Mouse (Mus musculus): ENCODE measurements around the gene Cdkn1b.

Cdkn1b gene

GRCm38 (mm10) chr6:134890436-134890835 lies 29.8 kb upstream of the Cdkn1b start:
- Histone ChIP-seq H3K9me3 (ENCODE audit: low read length) (no peaks in the 10 kb centered on the region), H3K4me1 (replicated peaks; ENCODE audit: low read depth, low read length) (peaks cover 60% of the 10 kb centered on the region), H3K36me3 (ENCODE audit: insufficient read depth, low read length) (peaks cover 48% of the 10 kb centered on the region), H3K27me3 (ENCODE audit: insufficient read depth, low read length) (no peaks in the 10 kb centered on the region), H3K4me3 (replicated peaks; ENCODE audit: low read length) (0 out of 2 replicates have a peak overlapping the region, but pooled peaks have one; percentile 39)
- TF ChIP-seq NANOG (IDR thresholded peaks at IDR 0.05; ENCODE audit: borderline replicate concordance, low read length) (no peak), POU5F1 (IDR thresholded peaks at IDR 0.05; ENCODE audit: borderline replicate concordance, low read length) (no peak), CTCF (conservative IDR thresholded peaks at IDR 0.05; ENCODE audit: low read length) (no peak)

- Histone ChIP-seq H3K4me1 (replicated peaks; ENCODE audit: low read depth, low read length) (peaks cover 38% of the 10 kb centered on the region), H3K4me3 (replicated peaks; ENCODE audit: low read length) (peak overlapping the region; percentile 88), H3K27me3 (ENCODE audit: insufficient read depth, low read length) (no peaks in the 10 kb centered on the region), H3K9me3 (ENCODE audit: low read length) (no peaks in the 10 kb centered on the region), H3K36me3 (ENCODE audit: insufficient read depth, low read length) (peaks cover 42% of the 10 kb centered on the region)
- TF ChIP-seq NANOG (IDR thresholded peaks at IDR 0.05; ENCODE audit: borderline replicate concordance, low read length) (no peak), CTCF (conservative IDR thresholded peaks at IDR 0.05; ENCODE audit: low read length) (no peak), POU5F1 (IDR thresholded peaks at IDR 0.05; ENCODE audit: borderline replicate concordance, low read length) (no peak)
Measured at GRCm38 (mm10) chr6:134896570-134897436, 23.4 kb upstream of the Cdkn1b start.

- peaks cover 37% of the 10 kb centered on the region for H3K4me1 ChIP-seq (replicated peaks; ENCODE audit: low read depth, low read length)
- H3K9me3 ChIP-seq (ENCODE audit: low read length) = no peaks in the 10 kb centered on the region
- H3K4me3 ChIP-seq (replicated peaks; ENCODE audit: low read length) = peak overlapping the region; percentile 88
- no peaks in the 10 kb centered on the region for H3K27me3 ChIP-seq (ENCODE audit: insufficient read depth, low read length)
- H3K36me3 ChIP-seq (ENCODE audit: insufficient read depth, low read length) = peaks cover 36% of the 10 kb centered on the region
- no peak for TF ChIP-seq POU5F1 (IDR thresholded peaks at IDR 0.05; ENCODE audit: borderline replicate concordance, low read length)
- TF ChIP-seq CTCF (conservative IDR thresholded peaks at IDR 0.05; ENCODE audit: low read length) = no peak
- TF ChIP-seq NANOG (IDR thresholded peaks at IDR 0.05; ENCODE audit: borderline replicate concordance, low read length) = no peak
Measured at GRCm38 (mm10) chr6:134897443-134898094, 22.6 kb upstream of the Cdkn1b start.

- Histone ChIP-seq H3K36me3 (ENCODE audit: insufficient read depth, low read length) (peaks cover 28% of the 10 kb centered on the region), H3K27me3 (ENCODE audit: insufficient read depth, low read length) (no peaks in the 10 kb centered on the region), H3K4me3 (replicated peaks; ENCODE audit: low read length) (peak within 1 kb of the TSS; percentile 88), H3K9me3 (ENCODE audit: low read length) (no peaks in the 10 kb centered on the region), H3K4me1 (replicated peaks; ENCODE audit: low read depth, low read length) (peaks cover 39% of the 10 kb centered on the region)
- TF ChIP-seq CTCF (conservative IDR thresholded peaks at IDR 0.05; ENCODE audit: low read length) = no peak
- no peak for TF ChIP-seq NANOG (IDR thresholded peaks at IDR 0.05; ENCODE audit: borderline replicate concordance, low read length)
- TF ChIP-seq POU5F1 (IDR thresholded peaks at IDR 0.05; ENCODE audit: borderline replicate concordance, low read length) = no peak
Measured at GRCm38 (mm10) chr6:134898095-134898965, 21.9 kb upstream of the Cdkn1b start, which contains the start of gene Gpr19. Gene Gpr19, minus strand, starts transcription at chr6:134898578.

GRCm38 (mm10) chr6:134903368-134903767 lies 16.8 kb upstream of the Cdkn1b start:
- peaks cover 19% of the 10 kb centered on the region for H3K4me1 ChIP-seq (replicated peaks; ENCODE audit: low read depth, low read length)
- TF ChIP-seq NANOG (IDR thresholded peaks at IDR 0.05; ENCODE audit: borderline replicate concordance, low read length) = no peak
- TF ChIP-seq CTCF (conservative IDR thresholded peaks at IDR 0.05; ENCODE audit: low read length) = no peak
- TF ChIP-seq POU5F1 (IDR thresholded peaks at IDR 0.05; ENCODE audit: borderline replicate concordance, low read length) = no peak
- no peaks in the 10 kb centered on the region for H3K9me3 ChIP-seq (ENCODE audit: low read length)
- H3K36me3 ChIP-seq (ENCODE audit: insufficient read depth, low read length) = no peaks in the 10 kb centered on the region
- no peaks in the 10 kb centered on the region for H3K27me3 ChIP-seq (ENCODE audit: insufficient read depth, low read length)
- no peak overlapping the region for H3K4me3 ChIP-seq (replicated peaks; ENCODE audit: low read length)

GRCm38 (mm10) chr6:134903891-134904884 lies 16.0 kb upstream of the Cdkn1b start:
- H3K36me3 ChIP-seq (ENCODE audit: insufficient read depth, low read length) = no peaks in the 10 kb centered on the region
- no peak for TF ChIP-seq CTCF (conservative IDR thresholded peaks at IDR 0.05; ENCODE audit: low read length)
- TF ChIP-seq POU5F1 (IDR thresholded peaks at IDR 0.05; ENCODE audit: borderline replicate concordance, low read length) = no peak
- no peak for TF ChIP-seq NANOG (IDR thresholded peaks at IDR 0.05; ENCODE audit: borderline replicate concordance, low read length)
- no peaks in the 10 kb centered on the region for H3K27me3 ChIP-seq (ENCODE audit: insufficient read depth, low read length)
- no peaks in the 10 kb centered on the region for H3K9me3 ChIP-seq (ENCODE audit: low read length)
- no peak overlapping the region for H3K4me3 ChIP-seq (replicated peaks; ENCODE audit: low read length)
- peaks cover 15% of the 10 kb centered on the region for H3K4me1 ChIP-seq (replicated peaks; ENCODE audit: low read depth, low read length)

GRCm38 (mm10) chr6:134905811-134906210 lies 14.4 kb upstream of the Cdkn1b start:
- no peak overlapping the region for H3K4me3 ChIP-seq (replicated peaks; ENCODE audit: low read length)
- no peak for TF ChIP-seq POU5F1 (IDR thresholded peaks at IDR 0.05; ENCODE audit: borderline replicate concordance, low read length)
- no peak for TF ChIP-seq NANOG (IDR thresholded peaks at IDR 0.05; ENCODE audit: borderline replicate concordance, low read length)
- TF ChIP-seq CTCF (conservative IDR thresholded peaks at IDR 0.05; ENCODE audit: low read length) = no peak
- no peaks in the 10 kb centered on the region for H3K9me3 ChIP-seq (ENCODE audit: low read length)
- H3K4me1 ChIP-seq (replicated peaks; ENCODE audit: low read depth, low read length) = peaks cover 7% of the 10 kb centered on the region; the same call in 1 of the 2 replicates
- H3K36me3 ChIP-seq (ENCODE audit: insufficient read depth, low read length) = no peaks in the 10 kb centered on the region
- H3K27me3 ChIP-seq (ENCODE audit: insufficient read depth, low read length) = no peaks in the 10 kb centered on the region

All from E14TG2a.4 (cell line).